Mouse (Mus musculus) forebrain, postnatal 0 days (tissue): Measurements from ENCODE around the gene Il1r2. TPM values are rescaled to one million over a fixed set of nuclear protein-coding genes. Genes with fewer than 3 reads are reported as not detected.

ENCODE experiments used
- ATAC-seq: fragments of 200-750 bp; cut with Nextera tagmentation; 2 replicates; pipeline ENCODE4 v1.8.0; 2017; ENCODE audit warnings: mild to moderate bottlenecking, moderate library complexity
- DNase-seq: peaks from one replicate; pipeline ENCODE4 v3.0.0-alpha.2; 2015
- H3K27ac ChIP-seq: fragments of 300-500 bp; sonication (generic); 2 replicates; pipeline ENCODE4 v1.5.1; 2014; ENCODE audit warnings: low read depth, mild to moderate bottlenecking, antibody characterized with exemption, low read length, moderate library complexity, mixed read lengths
- H3K27me3 ChIP-seq: fragments of 300-500 bp; sonication (generic); 2 replicates; pipeline ENCODE4 v1.6.1; 2014; ENCODE audit warnings: mild to moderate bottlenecking, low read length, mixed read lengths; ENCODE audit not compliant: insufficient read depth
- H3K36me3 ChIP-seq: fragments of 300-500 bp; sonication (generic); 2 replicates; pipeline ENCODE4 v1.6.1; 2014; ENCODE audit warnings: mild to moderate bottlenecking, moderate library complexity; ENCODE audit not compliant: insufficient read depth
- H3K4me1 ChIP-seq: fragments of 300-500 bp; sonication (generic); 2 replicates; pipeline ENCODE4 v1.6.1; 2014; ENCODE audit warnings: antibody characterized with exemption; ENCODE audit not compliant: insufficient read depth
- H3K4me2 ChIP-seq: fragments of 300-500 bp; sonication (generic); 2 replicates; pipeline ENCODE4 v1.6.1; 2014; ENCODE audit warnings: low read depth, mild to moderate bottlenecking, moderate library complexity
- H3K4me3 ChIP-seq: fragments of 300-500 bp; sonication (generic); 2 replicates; pipeline ENCODE4 v1.5.1; 2014; ENCODE audit warnings: low read depth, low read length, mixed read lengths
- H3K9ac ChIP-seq: fragments of 300-500 bp; sonication (generic); 2 replicates; pipeline ENCODE4 v1.6.1; 2014; ENCODE audit warnings: mild to moderate bottlenecking
- H3K9me3 ChIP-seq: fragments of 300-500 bp; sonication (generic); 2 replicates; pipeline ENCODE4 v1.6.1; 2016; ENCODE audit warnings: low read length
- CTCF ChIP-seq: sonication (generic); IDR thresholded peaks from 2 replicates; pipeline ENCODE4 v1.5.1; 2016; ENCODE audit warnings: antibody characterized with exemption, control low read depth, low read depth
- WGBS: fragments of 180-500 bp; shearing (Covaris S2); extraction: QIAGEN DNeasy Blood & Tissue Kit; methylation state at CpG from one replicate; pipeline ENCODE4 v1.1.7; 2014; 5-methylcytosine and 5-hydroxymethylcytosine counted together
- polyA plus RNA-seq: library from polyadenylated mRNA; unstranded; fragments of >200 nt; fragmentation: Nextera tagmentation; extraction: Ambion mirVana; gene quantifications from 2 replicates; pipeline ENCODE4 v1.2.1, GENCODE M21; 2015
- total RNA-seq: library from RNA; depleted of rRNA; stranded (reverse); fragments of >200 nt; gene quantifications from 2 replicates; pipeline ENCODE4 v1.2.3, GENCODE M21; 2014

Gene Il1r2
- total and polyA plus RNA-seq, 2 experiments from 2014 or later: 0.79 TPM; not detected in 1

DNA sequence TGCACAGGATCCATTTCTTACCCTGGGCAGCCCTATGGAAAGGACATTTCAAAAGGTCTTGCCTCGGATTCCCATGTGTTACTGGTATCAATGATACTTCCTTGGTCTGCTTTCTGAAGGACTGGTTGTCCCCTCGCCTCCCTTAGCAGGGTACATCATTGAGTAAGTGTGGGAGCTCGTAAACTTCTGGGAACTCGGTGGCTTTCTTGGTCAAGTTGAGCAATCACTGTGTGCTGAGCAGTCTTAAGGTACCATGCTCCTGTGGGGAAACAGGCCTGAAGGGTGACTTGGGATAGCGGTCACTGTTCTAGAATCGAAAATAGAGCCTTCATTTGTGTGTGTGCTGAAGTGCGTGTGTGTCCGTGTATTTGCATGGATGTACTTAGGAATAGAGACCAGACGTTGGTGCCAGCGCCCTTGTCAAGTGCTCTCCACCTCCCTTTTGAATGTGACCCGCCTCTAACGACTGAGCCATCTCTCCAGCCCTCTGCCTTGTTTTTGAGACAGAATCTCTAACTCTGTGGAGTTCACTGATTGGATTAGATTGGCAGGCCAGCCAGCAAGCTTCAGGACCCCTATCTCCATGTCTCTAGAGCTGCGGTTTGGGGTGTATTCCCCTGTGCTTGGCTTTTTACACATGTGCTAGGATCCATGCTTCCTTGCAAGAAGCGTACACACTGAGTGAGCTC, 43.4 kb upstream of the Il1r2 start:
- no peak overlapping the region for H3K4me3 ChIP-seq
- ATAC-seq (no peak), DNase-seq (no peak)
- H3K27ac ChIP-seq: no peak overlapping the region
- no peak overlapping the region for H3K4me2 ChIP-seq
- H3K9ac ChIP-seq: no peak overlapping the region
- H3K9me3 ChIP-seq: no peaks in the 10 kb centered on the region
- H3K4me1 ChIP-seq: no peaks in the 10 kb centered on the region
- TF ChIP-seq CTCF: no peak
- no peaks in the 10 kb centered on the region for H3K27me3 ChIP-seq
- 86% methylated on average over 14 of the region's 14 CpGs for WGBS
- peaks cover 24% of the 10 kb centered on the region for H3K36me3 ChIP-seq

DNA sequence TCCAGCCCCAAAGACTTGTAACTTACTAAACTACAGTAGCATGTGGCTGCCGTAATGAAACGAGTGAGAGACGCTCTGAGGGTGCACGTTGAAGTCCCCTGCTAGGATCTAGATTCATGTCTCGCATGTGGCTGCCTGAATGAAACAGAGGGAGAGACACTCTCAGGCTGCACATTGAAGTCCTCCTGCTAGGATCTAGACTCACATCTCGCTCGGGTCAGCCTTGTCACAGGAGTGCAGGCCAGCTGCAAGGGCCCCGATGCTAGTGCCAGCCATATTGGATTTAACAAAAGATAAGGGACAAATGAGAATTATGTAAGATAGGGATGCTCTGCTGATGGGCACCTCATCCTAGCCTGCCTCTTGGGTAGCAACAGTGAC, 42.9 kb upstream of the Il1r2 start:
- Histone ChIP-seq H3K4me3 (no peak overlapping the region), H3K9me3 (no peaks in the 10 kb centered on the region), H3K27me3 (no peaks in the 10 kb centered on the region), H3K27ac (no peak overlapping the region), H3K4me1 (no peaks in the 10 kb centered on the region), H3K9ac (no peak overlapping the region), H3K4me2 (no peak overlapping the region), H3K36me3 (peaks cover 20% of the 10 kb centered on the region)
- DNase-seq: no peak
- no peak for ATAC-seq
- no peak for TF ChIP-seq CTCF
- 94% methylated on average over 8 of the region's 8 CpGs for whole genome bisulfite sequencing

DNA sequence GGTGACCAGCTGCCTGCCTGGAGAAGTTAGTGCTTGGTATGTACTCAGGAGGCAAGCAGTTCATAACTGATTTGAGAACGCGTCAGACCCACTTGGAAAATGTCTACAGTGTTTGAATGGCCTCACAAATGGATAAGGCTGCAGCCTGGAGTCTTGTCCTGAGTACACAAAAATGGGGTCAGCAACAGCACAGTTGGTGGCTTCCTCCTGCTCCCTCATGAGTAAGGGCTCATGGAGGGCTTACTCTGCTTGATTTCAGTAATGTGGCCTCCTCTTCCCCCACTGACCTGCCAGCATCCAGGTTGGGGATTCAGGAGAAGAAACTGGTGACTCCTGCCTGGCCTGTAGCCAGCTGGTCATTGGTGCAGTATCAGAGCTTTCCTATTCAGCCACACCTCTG, 42.3 kb upstream of the Il1r2 start:
- no peaks in the 10 kb centered on the region for H3K27me3 ChIP-seq
- TF ChIP-seq CTCF: no peak
- WGBS: 86% methylated on average over 2 of the region's 2 CpGs
- peaks cover 14% of the 10 kb centered on the region for H3K36me3 ChIP-seq
- no peak overlapping the region for H3K27ac ChIP-seq
- H3K9ac ChIP-seq: no peak overlapping the region
- no peak for ATAC-seq
- H3K4me3 ChIP-seq: no peak overlapping the region
- no peaks in the 10 kb centered on the region for H3K9me3 ChIP-seq
- DNase-seq: no peak
- H3K4me2 ChIP-seq: no peak overlapping the region
- H3K4me1 ChIP-seq: no peaks in the 10 kb centered on the region

DNA sequence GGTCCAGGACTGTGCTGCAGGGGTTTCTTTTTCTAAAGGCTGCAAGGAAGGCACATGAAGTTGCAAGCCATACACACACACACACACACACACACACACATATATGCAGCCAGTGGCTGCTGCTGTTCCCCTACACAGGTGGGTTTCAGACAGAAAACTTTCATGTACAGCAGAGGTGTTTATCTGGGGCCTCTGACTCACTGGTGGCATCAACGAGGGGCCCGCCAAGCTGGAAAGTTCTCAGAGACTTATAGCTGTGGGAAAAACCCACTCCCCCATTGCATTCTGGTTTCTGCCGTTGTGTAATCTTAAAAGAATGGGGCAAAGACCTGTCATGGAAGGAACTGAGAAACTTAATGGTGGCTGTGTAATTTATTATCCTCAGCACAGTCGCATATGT, 40.6 kb upstream of the Il1r2 start:
- Histone ChIP-seq H3K4me2 (no peak overlapping the region), H3K27ac (no peak overlapping the region), H3K4me3 (no peak overlapping the region), H3K9me3 (no peaks in the 10 kb centered on the region), H3K36me3 (peaks cover 4% of the 10 kb centered on the region; the same call in 1 of the 2 replicates), H3K27me3 (no peaks in the 10 kb centered on the region), H3K4me1 (no peaks in the 10 kb centered on the region), H3K9ac (no peak overlapping the region)
- no peak for ATAC-seq
- 86% methylated on average over 4 of the region's 4 CpGs for WGBS
- DNase-seq: no peak
- no peak for TF ChIP-seq CTCF

DNA sequence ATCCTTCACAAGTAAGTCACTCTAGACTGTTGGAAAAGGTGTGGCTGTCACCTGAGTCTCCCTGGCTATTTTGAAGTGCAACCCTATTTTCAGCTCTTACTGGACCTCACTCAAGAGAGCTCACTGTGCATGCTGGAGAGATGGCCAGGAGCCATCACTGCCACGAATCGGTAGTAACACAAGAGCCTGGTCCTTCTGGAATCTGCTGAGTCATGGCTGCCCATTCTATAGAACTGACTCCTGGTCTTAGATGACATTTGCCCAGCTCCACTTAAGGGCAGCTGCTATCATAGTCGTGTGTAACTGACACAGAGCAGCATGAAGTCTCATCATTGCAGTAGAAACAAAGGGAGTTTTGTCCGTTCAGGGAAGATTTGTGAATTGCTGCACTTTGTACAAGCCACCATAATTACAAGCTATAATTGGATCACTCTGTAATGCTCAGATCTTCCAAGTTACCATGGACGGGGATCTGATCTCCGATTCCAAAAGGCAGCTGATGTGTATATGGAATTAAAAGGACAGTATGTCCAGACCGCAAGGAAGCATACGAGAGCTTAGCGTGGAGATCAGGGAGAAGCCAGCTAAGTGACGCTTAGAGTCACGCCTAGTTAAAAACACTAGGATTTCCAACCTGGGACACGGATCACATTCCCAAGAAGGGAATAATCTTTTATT, 40.0 kb upstream of the Il1r2 start:
- TF ChIP-seq CTCF: no peak
- H3K27me3 ChIP-seq: no peaks in the 10 kb centered on the region
- H3K4me2 ChIP-seq: no peak overlapping the region
- H3K9me3 ChIP-seq: no peaks in the 10 kb centered on the region
- H3K36me3 ChIP-seq: peaks cover 4% of the 10 kb centered on the region; the same call in 1 of the 2 replicates
- H3K4me3 ChIP-seq: no peak overlapping the region
- H3K9ac ChIP-seq: no peak overlapping the region
- H3K4me1 ChIP-seq: no peaks in the 10 kb centered on the region
- DNase-seq (no peak), ATAC-seq (peak; percentile 36; the same call in 1 of the 2 replicates)
- no peak overlapping the region for H3K27ac ChIP-seq
- 60% methylated on average over 12 of the region's 12 CpGs for WGBS

DNA sequence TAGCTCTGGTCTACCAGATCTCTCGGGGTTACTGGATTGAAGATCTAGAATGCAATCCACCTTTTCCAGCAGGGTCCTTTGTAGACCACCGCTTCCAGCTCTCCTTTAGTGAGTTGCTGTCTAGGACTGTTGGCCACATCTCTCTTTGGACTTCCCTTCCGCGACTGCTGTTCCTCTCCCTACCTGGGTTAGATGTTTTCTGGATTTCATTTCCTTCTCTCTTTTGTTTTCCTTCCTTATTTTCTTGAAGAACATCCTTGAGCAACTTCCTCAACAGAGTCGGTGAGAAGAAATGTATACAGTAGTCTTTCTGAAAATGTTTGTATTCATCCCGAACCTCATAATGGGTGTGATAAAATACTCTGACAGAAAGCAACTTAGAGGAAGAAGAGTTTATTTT, 36.0 kb upstream of the Il1r2 start:
- Histone ChIP-seq H3K36me3 (no peaks in the 10 kb centered on the region), H3K4me2 (no peak overlapping the region), H3K27ac (no peak overlapping the region), H3K4me3 (no peak overlapping the region), H3K27me3 (no peaks in the 10 kb centered on the region), H3K9me3 (no peaks in the 10 kb centered on the region), H3K9ac (no peak overlapping the region), H3K4me1 (no peaks in the 10 kb centered on the region)
- no peak for ATAC-seq
- TF ChIP-seq CTCF: no peak
- 93% methylated on average over 6 of the region's 6 CpGs for WGBS
- no peak for DNase-seq

DNA sequence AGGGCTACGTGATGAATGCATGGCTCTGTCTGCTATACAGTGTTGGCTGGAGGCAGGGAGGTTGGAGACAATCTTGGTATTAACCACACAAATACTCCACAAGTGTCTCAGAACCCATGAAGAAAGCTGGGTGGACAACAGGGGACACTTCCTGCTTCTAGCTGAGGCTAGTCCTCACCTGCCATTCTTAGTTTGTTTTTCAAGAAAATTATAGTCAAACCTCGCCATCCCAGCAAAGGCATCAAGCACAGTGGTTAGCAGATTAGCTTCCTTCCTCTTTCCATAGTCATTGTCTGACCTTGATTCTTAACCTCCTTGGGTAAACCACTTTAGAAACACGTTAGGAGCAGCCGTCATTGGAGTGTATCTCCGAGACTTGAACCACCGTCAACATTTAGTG, 28.2 kb upstream of the Il1r2 start:
- no peaks in the 10 kb centered on the region for H3K27me3 ChIP-seq
- H3K36me3 ChIP-seq: no peaks in the 10 kb centered on the region
- H3K9ac ChIP-seq: no peak overlapping the region
- no peak overlapping the region for H3K4me3 ChIP-seq
- no peak for ATAC-seq
- WGBS: 84% methylated on average over 6 of the region's 6 CpGs
- no peak overlapping the region for H3K27ac ChIP-seq
- DNase-seq: no peak
- H3K4me2 ChIP-seq: no peak overlapping the region
- H3K9me3 ChIP-seq: no peaks in the 10 kb centered on the region
- no peaks in the 10 kb centered on the region for H3K4me1 ChIP-seq
- TF ChIP-seq CTCF: no peak
